Mouse (Mus musculus) E14TG2a.4 (cell line): ENCODE measurements at regions not wholly inside any gene's neighbourhood (a gene's known extent, or its start where the extent isn't known, plus 50 kb on each side); places are given as distances from the start of the nearest gene placed in this dataset.

ENCODE experiments used
- CTCF ChIP-seq: conservative IDR thresholded peaks from 2 replicates; pipeline ENCODE4 v1.5.1; 2014; ENCODE audit warnings: low read length
- NANOG ChIP-seq: IDR thresholded peaks from 2 replicates; pipeline ENCODE4 v1.6.1; 2014; ENCODE audit warnings: borderline replicate concordance, low read length, mixed read lengths

- TF ChIP-seq CTCF (no peak), NANOG (no peak)
Observed at GRCm38 (mm10) chr6:51162208-51163082, 270.0 kb upstream of the Nfe2l3 start.
